Mouse (Mus musculus) stomach, adult 2 months (tissue): ENCODE measurements around the gene Fyn. TPM values are rescaled to one million over a fixed set of nuclear protein-coding genes. Genes with fewer than 3 reads are reported as not detected.

Source experiments
- polyA plus RNA-seq: library from polyadenylated mRNA; depleted of rRNA; stranded (reverse); fragments of >200 nt; gene quantifications from 2 replicates; pipeline ENCODE4 v1.2.3, GENCODE M21; 2012; rRNA removed

Fyn gene
- polyA plus RNA-seq, result 3.2 and 3.5 TPM in 2 replicates

DNA sequence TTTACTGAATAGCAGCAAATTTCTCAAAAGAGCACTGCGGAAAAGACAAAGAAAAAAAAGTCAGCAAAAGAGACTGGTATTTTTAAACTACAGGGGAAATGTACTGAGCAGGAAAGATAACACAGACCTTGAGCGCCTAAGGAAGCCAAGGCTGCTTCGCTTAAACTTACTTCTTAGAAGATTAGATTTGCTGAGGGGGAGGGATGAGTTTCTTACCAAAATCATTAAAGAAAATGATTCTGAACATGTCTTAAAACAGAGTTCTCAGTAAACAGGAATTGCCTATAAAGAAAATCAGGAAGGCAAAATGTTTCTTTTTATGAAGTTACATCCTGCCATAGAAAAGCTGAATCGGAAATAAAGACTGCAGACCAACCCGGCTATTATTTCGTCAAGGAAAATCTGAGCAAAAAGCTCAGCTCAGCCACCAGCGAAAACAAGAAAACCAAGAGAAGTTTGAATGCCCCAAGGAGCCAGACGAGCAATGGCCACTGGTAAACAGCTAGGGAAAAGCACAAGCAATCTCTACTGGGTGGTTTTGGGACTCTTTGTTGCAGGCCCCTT is at the start of gene Fyn:
TSS of gene Fyn (plus strand) at position 284 of the 564 bp plus-strand sequence.

DNA sequence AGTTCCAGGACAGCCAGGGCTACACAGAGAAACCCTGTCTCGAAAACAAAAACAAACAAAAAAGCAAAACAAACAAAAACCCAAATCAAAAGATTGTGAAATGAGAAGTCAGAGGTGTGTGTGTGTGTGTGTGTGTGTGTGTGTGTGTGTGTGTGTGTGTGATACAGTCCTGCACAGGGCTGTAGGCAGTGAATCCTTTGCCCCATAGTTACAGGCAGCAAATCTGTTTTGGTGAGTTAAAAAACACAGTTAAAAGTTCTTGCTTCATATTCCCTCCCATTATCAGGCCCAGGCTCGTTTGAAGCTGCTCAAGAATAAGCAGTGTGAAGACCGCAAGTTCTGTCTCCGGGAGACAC is 244.0 kb downstream of the Fyn start, which contains the start of gene Traf3ip2:
TSS of gene Traf3ip2 (plus strand) at position 302 of the 356 bp plus-strand sequence.

Other genes with a start within 250 kb of the Fyn start
- gene Fam229b, start 234.9 kb upstream of the Fyn start, polyA plus RNA-seq, result 0.11 and 0.13 TPM in 2 replicates
- gene Tube1, start 234.9 kb upstream of the Fyn start, polyA plus RNA-seq, result 0.24 and 0.67 TPM in 2 replicates
- gene Ccn6, start 205.1 kb upstream of the Fyn start, polyA plus RNA-seq, result not detected in 2 replicates
- gene Traf3ip2, start 244.1 kb downstream of the Fyn start, polyA plus RNA-seq, result 12.3 and 17.8 TPM in 2 replicates